Mouse (Mus musculus) urinary bladder, postnatal 14 days (tissue): ENCODE data around the gene Zfp109.

Experiments
- DNase-seq: peaks from one replicate; pipeline ENCODE4 v3.0.0; 2021; ENCODE audit warnings: low spot score

Gene Zfp109

DNA sequence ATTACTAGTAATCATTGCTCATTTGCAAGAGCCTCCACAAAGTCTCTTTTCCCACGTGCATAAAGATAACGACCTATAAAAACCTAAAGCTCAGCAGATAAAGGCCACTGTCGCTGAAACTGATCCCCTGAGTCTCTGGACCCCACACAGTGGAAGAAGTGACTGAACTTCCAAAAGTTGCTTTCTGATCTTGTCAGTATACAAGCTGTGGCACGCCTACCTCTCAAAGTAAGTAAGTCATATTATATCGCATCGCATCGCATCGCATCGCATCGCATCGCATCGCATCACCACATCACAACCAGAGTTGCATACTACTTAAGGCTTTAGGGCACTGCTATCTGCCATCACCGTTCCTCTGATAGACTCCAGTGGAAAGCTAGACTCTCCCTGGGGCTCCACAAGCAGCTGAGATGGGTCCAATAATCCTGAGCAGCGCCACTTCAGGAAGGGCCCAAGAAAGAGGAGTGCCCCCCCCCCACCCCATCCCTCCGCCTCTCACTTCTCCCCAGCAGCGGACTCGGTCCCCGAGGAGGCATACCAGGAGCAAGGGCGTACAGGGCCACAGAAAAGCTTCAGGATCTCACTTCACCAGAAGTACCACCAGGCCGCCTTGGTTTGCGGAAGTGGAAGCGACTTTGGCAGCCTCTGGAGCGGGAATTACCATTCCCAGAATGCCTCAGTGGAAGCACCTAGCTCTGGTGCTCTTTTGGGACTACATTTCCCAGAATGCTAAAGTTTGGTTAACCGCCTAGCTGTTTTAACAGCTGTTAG is 29.7 kb downstream of the Zfp109 start:
- peak; percentile 74 for DNase-seq

DNA sequence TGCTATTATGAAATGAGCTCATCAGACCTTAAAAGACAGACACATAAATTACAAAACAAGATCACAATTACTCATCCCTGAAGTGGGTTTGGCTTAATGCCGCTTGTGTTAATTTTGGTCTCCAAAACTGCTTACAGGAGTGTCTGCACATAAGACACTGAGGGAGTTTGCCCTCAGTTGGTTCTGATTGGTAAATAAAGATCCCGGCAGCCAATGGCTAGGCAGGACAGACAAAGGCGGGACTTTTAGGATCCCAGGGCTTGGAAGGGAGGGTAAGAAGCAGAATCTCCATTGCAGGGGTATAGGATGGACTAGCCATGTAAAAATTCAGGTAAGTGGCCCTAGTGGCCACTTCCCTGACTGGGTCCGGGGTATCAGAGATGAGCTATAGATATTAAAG is 40.4 kb downstream of the Zfp109 start:
- no peak for DNase-seq

DNA sequence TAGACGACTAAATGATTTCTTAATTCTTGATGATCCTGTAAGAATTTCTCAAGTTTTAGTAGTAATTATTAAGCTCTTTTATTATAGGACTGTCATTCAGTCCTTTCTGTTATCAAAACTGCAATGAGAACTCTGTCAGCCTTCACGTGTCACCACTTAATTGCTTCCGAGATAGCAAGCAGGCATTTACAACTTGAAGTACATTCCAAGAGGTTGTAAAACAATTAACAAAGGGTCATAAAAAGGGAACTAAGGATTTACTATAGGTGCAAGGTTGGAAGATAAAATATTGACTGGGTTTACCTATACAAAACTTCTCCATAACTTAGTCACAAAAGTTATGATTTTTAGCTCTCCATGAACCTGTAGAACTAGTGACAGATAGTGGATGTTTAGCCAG is 44.2 kb downstream of the Zfp109 start:
- DNase-seq, result no peak

DNA sequence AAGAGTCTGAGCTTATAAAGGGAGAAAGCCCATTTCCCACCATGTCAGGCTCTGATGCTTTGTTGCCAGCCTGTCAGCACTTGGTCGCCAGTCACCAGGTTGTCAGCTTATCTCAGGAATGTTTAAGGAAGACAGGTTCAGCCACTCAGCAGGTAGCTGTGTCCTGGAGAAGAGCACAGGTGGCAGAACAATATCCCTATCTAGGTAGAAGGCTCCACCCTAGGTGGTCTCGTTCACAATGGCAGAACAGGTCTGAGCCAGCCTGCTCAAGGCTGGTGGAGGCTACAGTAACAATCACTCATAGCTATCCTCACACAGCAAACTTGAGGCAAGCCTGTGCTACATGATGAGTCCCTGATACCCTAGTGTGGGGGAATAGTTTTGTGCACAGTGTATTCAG is 46.0 kb downstream of the Zfp109 start:
- DNase-seq, result no peak

DNA sequence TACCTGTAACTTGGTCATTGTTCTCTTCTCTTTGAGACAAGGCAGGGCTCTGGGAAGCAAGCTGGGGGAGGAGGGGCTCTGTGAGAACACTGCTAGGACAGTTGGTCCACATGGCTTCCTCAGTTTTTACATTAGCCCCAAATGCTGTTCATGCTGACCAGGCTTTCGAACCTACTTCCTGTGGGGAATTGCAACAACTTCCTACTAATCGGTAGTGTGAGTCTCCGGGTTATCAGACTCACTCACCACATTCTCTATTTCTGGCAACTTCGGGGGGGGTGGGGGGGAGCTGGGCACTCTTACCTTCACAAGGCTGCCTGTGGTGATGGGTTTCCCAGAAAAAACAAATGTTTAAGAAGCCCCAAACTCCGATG is 47.8 kb downstream of the Zfp109 start:
- DNase-seq, result no peak

DNA sequence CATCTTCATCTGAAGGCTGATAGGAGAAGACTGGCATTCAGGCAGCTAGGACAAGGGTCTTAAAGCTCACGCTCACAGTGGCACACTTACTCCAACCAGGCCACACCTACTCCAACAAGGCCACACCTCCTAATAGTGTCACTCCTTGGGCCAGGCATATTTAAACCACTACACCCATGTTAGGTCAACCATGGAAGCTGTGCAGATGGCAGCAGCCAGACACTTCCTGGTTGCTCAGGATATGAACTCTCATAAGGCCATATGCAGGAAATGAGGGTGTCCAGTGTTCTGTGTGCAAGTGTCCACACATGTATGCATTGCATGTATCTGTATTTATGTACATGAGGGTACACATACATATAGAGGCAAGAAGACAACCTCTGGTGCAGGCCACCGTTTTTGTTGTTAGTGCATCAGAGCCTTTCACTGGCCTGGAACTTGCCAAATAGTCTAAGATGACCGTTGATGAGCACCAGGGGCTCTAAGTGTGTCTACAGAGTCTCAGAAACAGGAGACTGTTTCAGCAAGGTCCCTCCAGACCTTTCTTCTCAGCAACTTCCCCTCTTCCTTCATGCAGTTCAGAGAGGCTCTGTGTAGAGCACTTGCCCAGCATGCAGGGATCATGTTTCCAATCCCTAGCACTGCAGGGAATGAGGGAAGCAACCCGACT is 48.3 kb downstream of the Zfp109 start:
- DNase-seq, result no peak

DNA sequence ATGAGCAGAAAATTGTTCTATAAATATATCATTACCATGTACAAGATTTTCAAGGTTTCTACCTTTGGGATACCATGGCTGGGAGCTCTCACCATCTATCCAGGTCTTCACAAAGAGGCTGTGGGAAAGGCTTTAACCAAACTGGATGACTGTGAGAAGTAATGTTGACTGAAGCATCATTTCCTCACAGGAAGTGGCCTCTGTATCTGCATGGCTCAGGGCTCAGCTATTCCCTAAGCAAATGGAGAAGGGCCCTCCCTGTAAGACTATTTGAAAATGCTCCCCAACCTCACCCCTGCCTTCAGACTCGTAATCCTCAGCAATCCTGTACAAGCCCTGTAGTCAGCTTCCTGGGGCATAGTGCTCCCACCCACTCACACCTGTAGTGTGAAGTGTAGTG is 49.7 kb downstream of the Zfp109 start:
- no peak for DNase-seq
